Mouse (Mus musculus) limb, embryonic 11.5 days (tissue): ENCODE measurements around the gene Mapk3. TPM values are rescaled to one million over a fixed set of nuclear protein-coding genes. Genes with fewer than 3 reads are reported as not detected.
"Not testable (repeated sequence)": the region's sequence is repeated elsewhere in the genome, so short reads cannot be mapped to it uniquely, and the experiment has no call there.

Experiments
- ATAC-seq: fragments of 200-750 bp; cut with Nextera tagmentation; 2 replicates; pipeline ENCODE4 v1.8.0; 2017; ENCODE audit warnings: low read depth; ENCODE audit not compliant: insufficient number of reproducible peaks, low FRiP score, low TSS enrichment
- DNase-seq: peaks from one replicate; pipeline ENCODE4 v3.0.0-alpha.2; 2015; ENCODE audit warnings: low spot score
- H3K27ac ChIP-seq: fragments of 300-500 bp; sonication (generic); replicated peaks from 2 replicates; pipeline ENCODE4 v1.5.1; 2014; ENCODE audit warnings: low read depth, mild to moderate bottlenecking, low read length
- H3K27me3 ChIP-seq: fragments of 300-500 bp; sonication (generic); 2 replicates; pipeline ENCODE4 v1.6.1; 2014; ENCODE audit warnings: mild to moderate bottlenecking, low read length, mixed read lengths; ENCODE audit not compliant: control insufficient read depth, insufficient read depth
- H3K36me3 ChIP-seq: fragments of 300-500 bp; sonication (generic); 2 replicates; pipeline ENCODE4 v1.6.1; 2014; ENCODE audit warnings: mild to moderate bottlenecking, low read length, moderate library complexity, mixed read lengths; ENCODE audit not compliant: control insufficient read depth, insufficient read depth
- H3K4me1 ChIP-seq: fragments of 300-500 bp; sonication (generic); 2 replicates; pipeline ENCODE4 v1.6.1; 2014; ENCODE audit warnings: low read length, mixed read lengths; ENCODE audit not compliant: control insufficient read depth, insufficient read depth
- H3K4me2 ChIP-seq: fragments of 300-500 bp; sonication (generic); 2 replicates; pipeline ENCODE4 v1.6.1; 2014; ENCODE audit warnings: low read depth, mild to moderate bottlenecking, moderate library complexity; ENCODE audit not compliant: severe bottlenecking
- H3K4me3 ChIP-seq: fragments of 300-500 bp; sonication (generic); 2 replicates; pipeline ENCODE4 v1.5.1; 2014; ENCODE audit warnings: low read depth, low read length
- H3K9ac ChIP-seq: fragments of 300-500 bp; sonication (generic); 2 replicates; pipeline ENCODE4 v1.6.1; 2014; ENCODE audit warnings: mild to moderate bottlenecking, low read length
- H3K9me3 ChIP-seq: fragments of 300-500 bp; sonication (generic); 2 replicates; pipeline ENCODE4 v1.6.1; 2016; ENCODE audit warnings: low read length; ENCODE audit not compliant: control insufficient read depth
- WGBS: fragments of 180-500 bp; shearing (Covaris S2); extraction: QIAGEN DNeasy Blood & Tissue Kit; methylation state at CpG from one replicate; pipeline ENCODE4 v1.1.7; 2014; 5-methylcytosine and 5-hydroxymethylcytosine counted together
- polyA plus RNA-seq: library from polyadenylated mRNA; unstranded; fragments of >200 nt; fragmentation: Nextera tagmentation; extraction: Ambion mirVana; gene quantifications from 2 replicates; pipeline ENCODE4 v1.2.1, GENCODE M21; 2014

Gene Mapk3
- polyA plus RNA-seq, 1 experiment from 2014 or later = 37.4 TPM

- H3K9me3 ChIP-seq, H3K4me1 ChIP-seq, DNase-seq, ATAC-seq, H3K4me3 ChIP-seq, H3K36me3 ChIP-seq, H3K4me2 ChIP-seq, H3K27me3 ChIP-seq, H3K9ac ChIP-seq, H3K27ac ChIP-seq: not testable (repeated sequence)
- WGBS = 86% methylated on average over 4 of the region's 4 CpGs
These were observed 29.1 kb upstream of the Mapk3 start for GRCm38 (mm10) chr7:126730256-126730789.

GRCm38 (mm10) chr7:126736122-126736521 is 23.3 kb upstream of the Mapk3 start:
- no peaks in the 10 kb centered on the region for H3K4me1 ChIP-seq
- ATAC-seq (no peak), DNase-seq (no peak)
- H3K27ac ChIP-seq = no peak overlapping the region
- H3K4me3 ChIP-seq = no peak overlapping the region
- no peak overlapping the region for H3K9ac ChIP-seq
- H3K36me3 ChIP-seq = no peaks in the 10 kb centered on the region
- no peaks in the 10 kb centered on the region for H3K27me3 ChIP-seq
- H3K4me2 ChIP-seq = no peak overlapping the region
- WGBS = 87% methylated on average over 8 of the region's 8 CpGs
- H3K9me3 ChIP-seq = no peaks in the 10 kb centered on the region

GRCm38 (mm10) chr7:126739551-126739950 is 19.9 kb upstream of the Mapk3 start:
- DNase-seq = no peak
- no peak for ATAC-seq
- H3K4me1 ChIP-seq = no peaks in the 10 kb centered on the region
- no peak overlapping the region for H3K4me2 ChIP-seq
- no peak overlapping the region for H3K9ac ChIP-seq
- H3K27ac ChIP-seq = no peak overlapping the region
- no peaks in the 10 kb centered on the region for H3K27me3 ChIP-seq
- WGBS = 88% methylated on average over 17 of the region's 17 CpGs
- H3K9me3 ChIP-seq = no peaks in the 10 kb centered on the region
- no peaks in the 10 kb centered on the region for H3K36me3 ChIP-seq
- no peak overlapping the region for H3K4me3 ChIP-seq

DNA sequence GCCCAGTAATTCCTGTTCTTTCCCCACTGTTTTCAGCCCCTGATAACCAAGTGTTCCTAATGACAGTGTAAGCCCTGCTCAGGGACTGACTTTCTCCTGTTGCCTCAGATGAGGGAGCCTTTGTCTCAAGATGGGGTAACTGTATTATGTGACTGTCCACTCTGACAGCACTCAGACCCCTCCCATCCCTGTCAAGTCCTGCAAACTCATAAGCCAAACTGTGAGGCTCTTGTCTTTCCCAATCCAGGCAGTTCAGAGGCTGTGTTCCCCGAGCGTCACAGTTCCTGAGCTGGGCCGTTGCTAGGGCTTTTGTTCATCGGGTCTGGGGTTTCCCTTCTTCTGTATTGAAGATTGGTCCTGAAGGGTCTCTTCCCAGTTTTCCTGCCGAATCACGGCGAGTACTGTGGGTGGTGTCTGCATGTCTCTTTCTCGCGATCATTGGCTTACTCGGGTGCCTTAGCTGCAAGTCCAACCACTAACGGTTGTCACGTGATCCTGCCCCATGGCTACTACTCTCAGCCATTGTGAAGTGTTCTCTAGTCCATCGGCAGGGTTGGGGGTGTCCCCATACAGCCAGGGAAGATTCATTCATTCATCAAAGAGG is 19.2 kb upstream of the Mapk3 start:
- DNase-seq (no peak), ATAC-seq (no peak)
- Histone ChIP-seq H3K9me3 (no peaks in the 10 kb centered on the region), H3K4me1 (no peaks in the 10 kb centered on the region), H3K4me3 (no peak overlapping the region), H3K4me2 (no peak overlapping the region), H3K27ac (no peak overlapping the region), H3K27me3 (no peaks in the 10 kb centered on the region), H3K9ac (no peak overlapping the region), H3K36me3 (no peaks in the 10 kb centered on the region)
- 87% methylated on average over 13 of the region's 13 CpGs for WGBS

GRCm38 (mm10) chr7:126740977-126741376 is 18.4 kb upstream of the Mapk3 start:
- Histone ChIP-seq H3K9me3 (no peaks in the 10 kb centered on the region), H3K4me3 (no peak overlapping the region), H3K4me2 (no peak overlapping the region), H3K9ac (no peak overlapping the region), H3K27ac (no peak overlapping the region), H3K4me1 (no peaks in the 10 kb centered on the region), H3K27me3 (no peaks in the 10 kb centered on the region), H3K36me3 (no peaks in the 10 kb centered on the region)
- WGBS = 72% methylated on average over 5 of the region's 5 CpGs
- DNase-seq (no peak), ATAC-seq (no peak)

- Histone ChIP-seq H3K9ac (no peak overlapping the region), H3K4me3 (no peak overlapping the region), H3K9me3 (no peaks in the 10 kb centered on the region), H3K4me2 (no peak overlapping the region), H3K27me3 (no peaks in the 10 kb centered on the region), H3K27ac (no peak overlapping the region), H3K4me1 (no peaks in the 10 kb centered on the region), H3K36me3 (no peaks in the 10 kb centered on the region)
- no peak for DNase-seq
- 84% methylated on average over 5 of the region's 5 CpGs for WGBS
- ATAC-seq = no peak
These were observed 17.9 kb upstream of the Mapk3 start for GRCm38 (mm10) chr7:126741452-126741851.

- H3K4me1 ChIP-seq = no peaks in the 10 kb centered on the region
- no peak overlapping the region for H3K4me2 ChIP-seq
- no peaks in the 10 kb centered on the region for H3K27me3 ChIP-seq
- no peaks in the 10 kb centered on the region for H3K9me3 ChIP-seq
- ATAC-seq = no peak
- WGBS = 88% methylated on average over 13 of the region's 13 CpGs
- no peak for DNase-seq
- H3K27ac ChIP-seq = no peak overlapping the region
- no peaks in the 10 kb centered on the region for H3K36me3 ChIP-seq
- H3K9ac ChIP-seq = no peak overlapping the region
- no peak overlapping the region for H3K4me3 ChIP-seq
These were observed 17.4 kb upstream of the Mapk3 start for GRCm38 (mm10) chr7:126741964-126742482.

GRCm38 (mm10) chr7:126746066-126746465 is 13.3 kb upstream of the Mapk3 start:
- Histone ChIP-seq H3K4me2 (no peak overlapping the region), H3K4me3 (no peak overlapping the region), H3K9ac (no peak overlapping the region), H3K27ac (no peak overlapping the region), H3K27me3 (no peaks in the 10 kb centered on the region), H3K9me3 (no peaks in the 10 kb centered on the region), H3K4me1 (no peaks in the 10 kb centered on the region), H3K36me3 (no peaks in the 10 kb centered on the region)
- ATAC-seq = no peak
- no peak for DNase-seq
- 92% methylated on average over 12 of the region's 12 CpGs for WGBS

- Histone ChIP-seq H3K36me3 (no peaks in the 10 kb centered on the region), H3K27me3 (no peaks in the 10 kb centered on the region), H3K4me2 (no peak overlapping the region), H3K9me3 (no peaks in the 10 kb centered on the region), H3K4me3 (no peak overlapping the region), H3K4me1 (no peaks in the 10 kb centered on the region), H3K9ac (no peak overlapping the region), H3K27ac (no peak overlapping the region)
- WGBS = 23% methylated on average over 6 of the region's 6 CpGs
- no peak for ATAC-seq
- no peak for DNase-seq
These were observed 12.6 kb upstream of the Mapk3 start for GRCm38 (mm10) chr7:126746798-126747197.
